ENCODE assay signal across 8 mouse cellular contexts in the genomic region with DNA sequence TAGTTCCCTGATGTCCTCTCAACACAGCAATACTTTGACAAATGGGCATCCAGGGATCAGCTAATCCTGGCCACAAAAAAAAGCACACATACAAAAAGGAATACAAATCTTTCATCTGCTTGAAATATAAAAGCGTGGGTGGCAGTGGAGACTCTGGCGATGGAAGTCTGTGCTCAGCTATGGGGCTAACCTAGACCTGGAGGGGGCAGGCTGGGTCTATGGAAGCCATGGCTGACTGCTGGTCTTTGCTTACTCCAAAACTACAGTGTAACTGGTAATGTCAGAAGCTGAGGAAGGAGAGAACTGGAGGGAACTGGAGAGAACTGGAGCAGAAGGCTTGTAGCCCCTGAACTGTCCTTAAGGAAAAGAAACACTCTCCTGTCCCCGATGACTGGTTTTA.
DNase-seq lines count a peak whose midpoint lies in the region; ATAC-seq and TF ChIP-seq lines count a peak whose summit lies in the region.

No protein-coding gene starts in this region.

- peaks cover 3% of the 10 kb centered on the region; the same call in 1 of the 2 replicates for H3K27me3 ChIP-seq in cerebellum, adult 2 months (ENCODE audit: control insufficient read depth, insufficient read depth, low read length)
- H3K27me3 ChIP-seq in liver, embryonic 14.5 days (ENCODE audit: control insufficient read depth, insufficient read depth, low read length) = no peaks in the 10 kb centered on the region; the same call in 1 of the 2 replicates
- peaks cover 84% of the 10 kb centered on the region for H3K27me3 ChIP-seq in liver, embryonic 12.5 days (replicated peaks)
- H3K27me3 ChIP-seq in hindbrain, embryonic 16.5 days (replicated peaks; ENCODE audit: control insufficient read depth, insufficient read depth, low read length) = peaks cover 9% of the 10 kb centered on the region; the same call in 1 of the 2 replicates
- H3K27me3 ChIP-seq in splenic B cell, adult 2 months (ENCODE audit: control insufficient read depth, insufficient read depth, low read length, poor library complexity, severe bottlenecking) = no peaks in the 10 kb centered on the region

- TF ChIP-seq POLR2A in cerebellum, adult 2 months (IDR thresholded peaks at IDR 0.05; ENCODE audit: borderline replicate concordance, insufficient read depth, low read length) = no peak

- no peaks in the 10 kb centered on the region for H3K36me3 ChIP-seq in liver, embryonic 14.5 days (replicated peaks; ENCODE audit: control insufficient read depth, insufficient read depth, low read depth)
- H3K36me3 ChIP-seq in liver, embryonic 12.5 days = no peaks in the 10 kb centered on the region
- no peaks in the 10 kb centered on the region for H3K36me3 ChIP-seq in hindbrain, embryonic 16.5 days (ENCODE audit: control insufficient read depth, insufficient read depth, low read length)
- no peaks in the 10 kb centered on the region for H3K36me3 ChIP-seq in splenic B cell, adult 2 months (ENCODE audit: control insufficient read depth, insufficient read depth, low read length, poor library complexity, severe bottlenecking)

- no peak for ATAC-seq in liver, embryonic 14.5 days (ENCODE audit: insufficient read depth)
- no peak for ATAC-seq in liver, embryonic 12.5 days
- no peak for ATAC-seq in hindbrain, embryonic 16.5 days
- ATAC-seq in megakaryocyte, adult 5-6 weeks (ENCODE audit: poor library complexity, severe bottlenecking) = no peak

- no peak for DNase-seq in cerebellum, adult 2 months
- no peak for DNase-seq in cerebellum, adult 9-11 months
- no peak for DNase-seq in liver, embryonic 14.5 days (ENCODE audit: low read depth in 3 of 3, low spot score in 3 of 3)
- DNase-seq in splenic B cell, adult 2 months (ENCODE audit: low read depth, low spot score) = peak; percentile 18
- no peak for DNase-seq in layer of hippocampus, postnatal 36 days

- no peak for TF ChIP-seq EP300 in liver, embryonic 14.5 days (IDR thresholded peaks at IDR 0.05; ENCODE audit: low read depth)

- H3K4me2 ChIP-seq in liver, embryonic 14.5 days (ENCODE audit: low read depth) = no peak overlapping the region
- H3K4me2 ChIP-seq in liver, embryonic 12.5 days = no peak overlapping the region
- peak overlapping the region; percentile 54; the same call in 1 of the 2 replicates for H3K4me2 ChIP-seq in hindbrain, embryonic 16.5 days (ENCODE audit: low read length)

- H3K9me3 ChIP-seq in liver, embryonic 14.5 days (ENCODE audit: control insufficient read depth, low read length) = no peaks in the 10 kb centered on the region
- no peaks in the 10 kb centered on the region for H3K9me3 ChIP-seq in liver, embryonic 12.5 days (replicated peaks)
- no peaks in the 10 kb centered on the region for H3K9me3 ChIP-seq in hindbrain, embryonic 16.5 days (ENCODE audit: control insufficient read depth, low read length)

- peak; percentile 19; the same call in 1 of the 2 replicates for TF ChIP-seq CTCF in cerebellum, adult 2 months (IDR thresholded peaks at IDR 0.05; ENCODE audit: borderline replicate concordance, insufficient read depth, low read depth, low read length)
- TF ChIP-seq CTCF in liver, embryonic 14.5 days (IDR thresholded peaks at IDR 0.05; ENCODE audit: low read depth) = peak; percentile 6; the same call in 1 of the 2 replicates

- no peak overlapping the region for H3K4me3 ChIP-seq in cerebellum, adult 2 months (replicated peaks; ENCODE audit: insufficient read depth, low read depth, low read length)
- H3K4me3 ChIP-seq in liver, embryonic 14.5 days (ENCODE audit: insufficient read depth in 1 of 2, low read depth in 2 of 2, low read length in 2 of 2) = no peak overlapping the region
- no peak overlapping the region for H3K4me3 ChIP-seq in liver, embryonic 12.5 days
- no peak overlapping the region for H3K4me3 ChIP-seq in hindbrain, embryonic 16.5 days (ENCODE audit: low read length)

- peaks cover 17% of the 10 kb centered on the region for H3K4me1 ChIP-seq in cerebellum, adult 2 months (ENCODE audit: control insufficient read depth, insufficient read depth, low read length)
- peaks cover 0 to 6% of the 10 kb centered on the region in 2 experiments; a peak in 1 of 4 replicates for H3K4me1 ChIP-seq in liver, embryonic 14.5 days (replicated peaks; ENCODE audit: control insufficient read depth in 2 of 2, insufficient read depth in 2 of 2, low read length in 1 of 2)
- peaks cover 27% of the 10 kb centered on the region for H3K4me1 ChIP-seq in liver, embryonic 12.5 days
- H3K4me1 ChIP-seq in hindbrain, embryonic 16.5 days (ENCODE audit: control insufficient read depth, insufficient read depth, low read depth, low read length) = peaks cover 55% of the 10 kb centered on the region

- H3K27ac ChIP-seq in cerebellum, adult 2 months (ENCODE audit: insufficient read depth, low read length) = no peak overlapping the region
- no peak overlapping the region for H3K27ac ChIP-seq in liver, embryonic 14.5 days
- H3K27ac ChIP-seq in liver, embryonic 12.5 days = no peak overlapping the region
- H3K27ac ChIP-seq in hindbrain, embryonic 16.5 days (ENCODE audit: low read depth, low read length) = peak overlapping the region; percentile 78

- 78% methylated on average over 3 of the region's 3 CpGs for WGBS in cerebellum, adult 2 months
- 42% methylated on average over 3 of the region's 3 CpGs for WGBS in liver, embryonic 14.5 days (ENCODE audit: insufficient replicate concordance)
- WGBS in liver, embryonic 12.5 days (ENCODE audit: insufficient replicate concordance) = 61% methylated on average over 3 of the region's 3 CpGs
- 48% methylated on average over 3 of the region's 3 CpGs for WGBS in hindbrain, embryonic 16.5 days

- no peak overlapping the region for H3K9ac ChIP-seq in liver, embryonic 14.5 days (replicated peaks)
- no peak overlapping the region for H3K9ac ChIP-seq in liver, embryonic 12.5 days
- no peak overlapping the region for H3K9ac ChIP-seq in hindbrain, embryonic 16.5 days (ENCODE audit: low read depth, low read length)
